Mouse (Mus musculus): ENCODE results near the gene Ptprm.

GRCm38 (mm10) chr17:66909901-66910300, 444.4 kb downstream of the Ptprm start:
- TF ChIP-seq CTCF (IDR thresholded peaks at IDR 0.05; ENCODE audit: borderline replicate concordance, insufficient read depth, low read depth, low read length) (no peak), POLR2A (IDR thresholded peaks at IDR 0.05; ENCODE audit: borderline replicate concordance, insufficient read depth, low read length) (no peak)

Data from cerebellum, adult 2 months (tissue).